Mouse (Mus musculus) lung, embryonic 16.5 days (tissue): Measurements from ENCODE around the gene Nell1. TPM values are rescaled to one million over a fixed set of nuclear protein-coding genes. Genes with fewer than 3 reads are reported as not detected.

Source experiments
- ATAC-seq: fragments of 200-750 bp; cut with Nextera tagmentation; 2 replicates; pipeline ENCODE4 v1.8.0; 2017; ENCODE audit warnings: low read depth, mild to moderate bottlenecking, moderate library complexity
- H3K27ac ChIP-seq: fragments of 300-500 bp; sonication (generic); 2 replicates; pipeline ENCODE4 v1.5.1; 2014; ENCODE audit warnings: mild to moderate bottlenecking, control low read depth, low read length
- H3K27me3 ChIP-seq: fragments of 300-500 bp; sonication (generic); 2 replicates; pipeline ENCODE4 v1.6.1; 2014; ENCODE audit warnings: low read depth, low read length, mixed read lengths; ENCODE audit not compliant: control insufficient read depth, insufficient read depth
- H3K36me3 ChIP-seq: fragments of 300-500 bp; sonication (generic); 2 replicates; pipeline ENCODE4 v1.6.1; 2014; ENCODE audit warnings: low read length; ENCODE audit not compliant: control insufficient read depth, insufficient read depth
- H3K4me1 ChIP-seq: fragments of 300-500 bp; sonication (generic); replicated peaks from 2 replicates; pipeline ENCODE4 v1.6.1; 2014; ENCODE audit warnings: low read length, mixed read lengths; ENCODE audit not compliant: control insufficient read depth, insufficient read depth
- H3K4me2 ChIP-seq: fragments of 300-500 bp; sonication (generic); 2 replicates; pipeline ENCODE4 v1.6.1; 2014; ENCODE audit warnings: low read depth, low read length, control low read depth
- H3K4me3 ChIP-seq: fragments of 300-500 bp; sonication (generic); 2 replicates; pipeline ENCODE4 v1.5.1; 2014; ENCODE audit warnings: mild to moderate bottlenecking, low read length, control low read depth
- H3K9ac ChIP-seq: fragments of 300-500 bp; sonication (generic); 2 replicates; pipeline ENCODE4 v1.6.1; 2014; ENCODE audit warnings: low read length, control low read depth
- H3K9me3 ChIP-seq: fragments of 300-500 bp; sonication (generic); 2 replicates; pipeline ENCODE4 v1.6.1; 2016; ENCODE audit warnings: low read length; ENCODE audit not compliant: control insufficient read depth
- WGBS: fragments of 180-500 bp; shearing (Covaris S2); extraction: QIAGEN DNeasy Blood & Tissue Kit; methylation state at CpG from one replicate; pipeline ENCODE4 v1.1.7; 2014; 5-methylcytosine and 5-hydroxymethylcytosine counted together
- polyA plus RNA-seq: library from polyadenylated mRNA; unstranded; fragments of >200 nt; fragmentation: Nextera tagmentation; extraction: Ambion mirVana; gene quantifications from 2 replicates; pipeline ENCODE4 v1.2.1, GENCODE M21; 2015

The Nell1 gene
- polyA plus RNA-seq, 1 experiment from 2014 or later = 3.8 TPM

GRCm38 (mm10) chr7:50005268-50005667 lies 30.6 kb downstream of the Nell1 start:
- H3K4me3 ChIP-seq = no peak overlapping the region
- H3K9ac ChIP-seq = no peak overlapping the region
- ATAC-seq = no peak
- no peaks in the 10 kb centered on the region for H3K36me3 ChIP-seq
- H3K27ac ChIP-seq = no peak overlapping the region
- no peaks in the 10 kb centered on the region for H3K9me3 ChIP-seq
- H3K4me2 ChIP-seq = no peak overlapping the region
- H3K27me3 ChIP-seq = no peaks in the 10 kb centered on the region
- 68% methylated on average over 2 of the region's 2 CpGs for WGBS
- no peaks in the 10 kb centered on the region for H3K4me1 ChIP-seq

GRCm38 (mm10) chr7:50035187-50036153 lies 60.8 kb downstream of the Nell1 start:
- WGBS = 56% methylated on average over 13 of the region's 13 CpGs

GRCm38 (mm10) chr7:50041112-50041511 lies 66.4 kb downstream of the Nell1 start:
- Histone ChIP-seq H3K4me3 (no peak overlapping the region), H3K27me3 (no peaks in the 10 kb centered on the region)

More at GRCm38 (mm10) chr7:50035187-50036153, 60.8 kb downstream of the Nell1 start:
- Histone ChIP-seq H3K4me3 (no peak overlapping the region), H3K9me3 (no peaks in the 10 kb centered on the region), H3K36me3 (no peaks in the 10 kb centered on the region), H3K9ac (no peak overlapping the region), H3K4me1 (no peaks in the 10 kb centered on the region), H3K4me2 (no peak overlapping the region), H3K27me3 (no peaks in the 10 kb centered on the region), H3K27ac (no peak overlapping the region)
- ATAC-seq = no peak

GRCm38 (mm10) chr7:50050144-50050543 lies 75.5 kb downstream of the Nell1 start:
- no peak overlapping the region for H3K4me2 ChIP-seq
- H3K4me1 ChIP-seq = no peaks in the 10 kb centered on the region
- H3K27me3 ChIP-seq = no peaks in the 10 kb centered on the region
- WGBS = 87% methylated on average over 4 of the region's 4 CpGs
- no peak overlapping the region for H3K4me3 ChIP-seq
- no peak for ATAC-seq
- no peak overlapping the region for H3K9ac ChIP-seq
- no peaks in the 10 kb centered on the region for H3K36me3 ChIP-seq
- no peaks in the 10 kb centered on the region for H3K9me3 ChIP-seq
- no peak overlapping the region for H3K27ac ChIP-seq

More at GRCm38 (mm10) chr7:50041112-50041511, 66.4 kb downstream of the Nell1 start:
- Histone ChIP-seq H3K36me3 (no peaks in the 10 kb centered on the region), H3K9ac (no peak overlapping the region), H3K4me1 (no peaks in the 10 kb centered on the region), H3K9me3 (no peaks in the 10 kb centered on the region), H3K4me2 (no peak overlapping the region), H3K27ac (no peak overlapping the region)
- no peak for ATAC-seq
- 37% methylated on average over 6 of the region's 6 CpGs for WGBS

- no peaks in the 10 kb centered on the region for H3K4me1 ChIP-seq
- H3K9me3 ChIP-seq = no peaks in the 10 kb centered on the region
- whole genome bisulfite sequencing = 79% methylated on average over 2 of the region's 2 CpGs
- no peak overlapping the region for H3K9ac ChIP-seq
- no peak overlapping the region for H3K27ac ChIP-seq
- H3K4me3 ChIP-seq = no peak overlapping the region
- no peaks in the 10 kb centered on the region for H3K27me3 ChIP-seq
- ATAC-seq = no peak
- no peaks in the 10 kb centered on the region for H3K36me3 ChIP-seq
- H3K4me2 ChIP-seq = no peak overlapping the region
These were observed 79.0 kb downstream of the Nell1 start for GRCm38 (mm10) chr7:50053704-50054103.

GRCm38 (mm10) chr7:50094461-50094860 lies 119.8 kb downstream of the Nell1 start:
- Histone ChIP-seq H3K27ac (no peak overlapping the region), H3K27me3 (no peaks in the 10 kb centered on the region), H3K36me3 (no peaks in the 10 kb centered on the region), H3K4me1 (no peaks in the 10 kb centered on the region), H3K9me3 (no peaks in the 10 kb centered on the region), H3K4me2 (no peak overlapping the region), H3K4me3 (no peak overlapping the region), H3K9ac (no peak overlapping the region)
- 69% methylated on average over 5 of the region's 5 CpGs for WGBS
- ATAC-seq = no peak

GRCm38 (mm10) chr7:50105612-50106321 lies 131.1 kb downstream of the Nell1 start:
- H3K4me3 ChIP-seq = no peak overlapping the region
- no peak overlapping the region for H3K4me2 ChIP-seq
- no peak overlapping the region for H3K9ac ChIP-seq
- no peaks in the 10 kb centered on the region for H3K27me3 ChIP-seq
- H3K4me1 ChIP-seq = peaks cover 2% of the 10 kb centered on the region; the same call in 1 of the 2 replicates
- H3K36me3 ChIP-seq = no peaks in the 10 kb centered on the region
- no peak overlapping the region for H3K27ac ChIP-seq
- no peaks in the 10 kb centered on the region for H3K9me3 ChIP-seq
- no peak for ATAC-seq
- WGBS = 12% methylated on average over 8 of the region's 8 CpGs

GRCm38 (mm10) chr7:50107261-50107660 lies 132.6 kb downstream of the Nell1 start:
- Histone ChIP-seq H3K27ac (no peak overlapping the region), H3K9me3 (no peaks in the 10 kb centered on the region), H3K27me3 (no peaks in the 10 kb centered on the region), H3K4me3 (no peak overlapping the region), H3K4me1 (peaks cover 2% of the 10 kb centered on the region; the same call in 1 of the 2 replicates), H3K4me2 (no peak overlapping the region), H3K36me3 (no peaks in the 10 kb centered on the region), H3K9ac (no peak overlapping the region)
- 59% methylated on average over 2 of the region's 2 CpGs for WGBS
- ATAC-seq = no peak

GRCm38 (mm10) chr7:50118348-50118747 lies 143.7 kb downstream of the Nell1 start:
- no peaks in the 10 kb centered on the region for H3K4me1 ChIP-seq
- WGBS = 53% methylated on average over 5 of the region's 5 CpGs
- peak; percentile 51; the same call in 1 of the 2 replicates for ATAC-seq
- no peaks in the 10 kb centered on the region for H3K9me3 ChIP-seq
- H3K27ac ChIP-seq = no peak overlapping the region
- no peak overlapping the region for H3K4me2 ChIP-seq
- no peaks in the 10 kb centered on the region for H3K36me3 ChIP-seq
- no peaks in the 10 kb centered on the region for H3K27me3 ChIP-seq
- no peak overlapping the region for H3K4me3 ChIP-seq
- no peak overlapping the region for H3K9ac ChIP-seq
